Mouse (Mus musculus): Measurements from ENCODE around the gene Slc39a2. TPM values are rescaled to one million over a fixed set of nuclear protein-coding genes. Genes with fewer than 3 reads are reported as not detected.

Slc39a2 gene
- polyA plus RNA-seq, 1 experiment, result 0.81 TPM

DNA sequence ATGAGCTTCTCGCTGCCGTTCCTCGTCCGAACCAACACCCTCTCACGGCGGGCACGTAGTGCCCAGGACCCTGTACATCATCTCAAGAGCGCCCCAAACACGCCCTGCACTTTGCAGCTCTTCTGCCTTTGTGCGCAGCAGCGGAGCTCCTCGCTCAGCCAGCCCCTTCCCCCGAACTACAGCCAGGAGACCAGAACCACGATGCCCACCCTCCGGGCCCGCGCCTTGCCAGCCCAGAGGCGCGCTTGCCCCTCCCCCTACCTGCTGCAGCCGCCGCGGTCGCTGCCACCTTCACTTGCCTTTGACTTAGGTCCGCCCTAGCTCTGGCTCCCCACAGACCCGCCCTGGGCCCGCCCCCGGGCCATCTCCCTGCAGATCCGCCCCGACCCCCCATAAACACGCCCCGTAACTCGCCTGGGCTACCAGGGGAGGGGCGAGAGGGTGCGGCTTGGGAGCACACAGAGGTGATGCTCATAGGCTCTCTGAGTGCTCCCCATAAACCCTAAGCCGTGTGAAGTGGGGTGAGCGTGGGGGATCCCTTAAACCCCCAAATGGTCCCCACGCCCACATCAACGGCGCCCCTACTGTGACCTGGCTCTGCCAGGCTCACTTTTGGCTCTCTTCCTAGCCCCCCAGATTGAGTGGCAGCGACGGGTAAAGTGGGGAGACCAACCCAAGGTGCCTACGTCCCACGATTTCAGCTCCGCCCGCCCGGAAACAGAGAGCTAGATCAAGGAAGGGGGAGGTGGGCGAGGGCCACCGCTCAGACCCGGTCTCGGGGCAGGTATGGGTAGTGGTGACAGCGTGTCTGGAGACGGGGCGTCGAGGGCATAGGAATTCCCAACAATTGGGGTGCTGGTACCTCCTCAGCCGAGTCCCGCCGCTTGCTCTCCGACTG, 20.6 kb downstream of the Slc39a2 start:
- DNase-seq (ENCODE audit: low read depth in 1 of 2, low spot score in 2 of 2), result peak; percentile 62 to 67
- TF ChIP-seq POLR2A (IDR thresholded peaks at IDR 0.05; ENCODE audit: low read depth, low read length) (0 out of 2 replicates have a peak, but pooled peaks have one; percentile 9), CTCF (IDR thresholded peaks at IDR 0.05; ENCODE audit: extremely low read depth, insufficient read depth, insufficient read length, insufficient replicate concordance) (no peak)
- peaks cover 12% of the 10 kb centered on the region for H3K27me3 ChIP-seq (ENCODE audit: control insufficient read depth, insufficient read depth, low read length)
- no peaks in the 10 kb centered on the region for H3K36me3 ChIP-seq (ENCODE audit: control insufficient read depth, insufficient read depth, low read length)
- WGBS, result 2% methylated on average over 58 of the region's 58 CpGs
- peak overlapping the region; percentile 94 for H3K27ac ChIP-seq (ENCODE audit: insufficient read depth, low read length)
- H3K4me1 ChIP-seq (ENCODE audit: control insufficient read depth, insufficient read depth, insufficient read length), result peaks cover 3% of the 10 kb centered on the region
- peak overlapping the region; percentile 66 for H3K4me3 ChIP-seq (ENCODE audit: extremely low read depth, insufficient read depth, insufficient read length)

DNA sequence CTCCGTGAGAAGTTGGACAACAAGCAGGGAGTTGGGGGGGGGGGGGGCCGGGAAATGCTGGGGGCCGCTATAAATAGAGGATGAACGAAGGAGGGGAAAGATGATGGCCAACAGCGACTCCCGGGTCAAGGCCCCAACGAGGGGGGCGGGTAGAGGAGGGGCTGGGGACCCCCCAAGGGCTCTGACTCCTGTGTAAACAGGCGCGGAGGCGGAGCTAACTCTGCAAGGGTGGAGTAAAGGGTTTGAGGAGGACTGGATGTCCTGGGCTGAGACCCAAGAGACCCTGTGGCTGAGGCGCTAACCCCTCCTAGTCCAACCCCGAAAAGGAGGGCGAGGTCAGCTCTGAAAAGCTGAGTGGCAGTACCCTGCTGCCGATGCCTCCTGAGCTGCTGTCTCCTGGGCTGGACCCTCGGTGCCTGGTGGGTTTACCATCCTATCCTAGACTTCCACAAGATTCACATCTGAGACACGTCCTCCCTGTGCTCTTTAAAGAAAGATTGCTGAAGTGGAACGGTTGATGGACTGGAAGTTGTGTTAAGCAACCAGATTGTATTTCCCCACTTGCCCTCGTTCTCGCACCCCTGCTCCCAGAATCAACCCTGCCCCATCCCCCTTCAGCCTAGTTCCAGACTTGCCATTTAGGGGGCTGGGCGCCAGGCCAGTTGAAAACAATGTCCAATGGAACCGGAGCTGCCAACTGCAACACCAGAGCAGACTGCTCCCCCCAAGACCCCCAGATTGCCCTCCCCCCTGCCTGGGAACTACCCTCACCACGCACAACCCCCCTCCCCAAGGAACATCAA, 21.5 kb downstream of the Slc39a2 start, which contains the start of gene Ndrg2:
Gene Ndrg2 (minus strand): TSS at position 199 of the 803 bp plus-strand sequence.
- WGBS, result 11% methylated on average over 23 of the region's 23 CpGs
- Histone ChIP-seq H3K4me3 (ENCODE audit: extremely low read depth, insufficient read depth, insufficient read length) (peak within 1 kb of the TSS; percentile 66), H3K4me1 (ENCODE audit: control insufficient read depth, insufficient read depth, insufficient read length) (peaks cover 3% of the 10 kb centered on the region), H3K27ac (ENCODE audit: insufficient read depth, low read length) (peak within 1 kb of the TSS; percentile 94), H3K36me3 (ENCODE audit: control insufficient read depth, insufficient read depth, low read length) (no peaks in the 10 kb centered on the region), H3K27me3 (ENCODE audit: control insufficient read depth, insufficient read depth, low read length) (peaks cover 12% of the 10 kb centered on the region)
- DNase-seq (ENCODE audit: low read depth in 1 of 2, low spot score in 2 of 2), result peak in 1 of 2 experiments; percentile 10
- TF ChIP-seq CTCF (IDR thresholded peaks at IDR 0.05; ENCODE audit: extremely low read depth, insufficient read depth, insufficient read length, insufficient replicate concordance) (no peak), POLR2A (IDR thresholded peaks at IDR 0.05; ENCODE audit: low read depth, low read length) (no peak)

DNA sequence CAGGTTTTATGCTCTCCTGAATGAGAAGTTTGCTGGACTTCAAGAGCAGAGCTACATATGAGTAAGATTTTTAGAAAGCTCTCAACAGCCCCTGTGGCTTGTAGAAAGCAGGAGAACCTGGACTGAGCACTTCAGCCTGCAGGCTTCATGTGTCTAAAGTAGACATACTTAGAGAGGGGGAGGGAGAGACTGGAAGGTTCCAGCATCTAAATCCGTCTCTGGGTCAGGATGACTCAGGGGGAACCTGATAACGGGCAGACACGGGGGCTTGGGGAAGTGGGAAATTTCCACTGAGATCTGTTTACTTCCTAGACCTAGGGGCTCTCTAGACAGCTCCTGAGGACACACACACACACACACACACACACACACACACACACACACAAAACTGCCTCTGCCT, 22.3 kb downstream of the Slc39a2 start:
- no peak for DNase-seq (ENCODE audit: low read depth in 1 of 2, low spot score in 2 of 2)
- peaks cover 3% of the 10 kb centered on the region for H3K4me1 ChIP-seq (ENCODE audit: control insufficient read depth, insufficient read depth, insufficient read length)
- H3K27me3 ChIP-seq (ENCODE audit: control insufficient read depth, insufficient read depth, low read length), result peaks cover 12% of the 10 kb centered on the region
- 11% methylated on average over 3 of the region's 3 CpGs for WGBS
- H3K36me3 ChIP-seq (ENCODE audit: control insufficient read depth, insufficient read depth, low read length), result no peaks in the 10 kb centered on the region
- TF ChIP-seq POLR2A (IDR thresholded peaks at IDR 0.05; ENCODE audit: low read depth, low read length), result no peak
- H3K4me3 ChIP-seq (ENCODE audit: extremely low read depth, insufficient read depth, insufficient read length), result no peak overlapping the region
- H3K27ac ChIP-seq (ENCODE audit: insufficient read depth, low read length), result no peak overlapping the region

DNA sequence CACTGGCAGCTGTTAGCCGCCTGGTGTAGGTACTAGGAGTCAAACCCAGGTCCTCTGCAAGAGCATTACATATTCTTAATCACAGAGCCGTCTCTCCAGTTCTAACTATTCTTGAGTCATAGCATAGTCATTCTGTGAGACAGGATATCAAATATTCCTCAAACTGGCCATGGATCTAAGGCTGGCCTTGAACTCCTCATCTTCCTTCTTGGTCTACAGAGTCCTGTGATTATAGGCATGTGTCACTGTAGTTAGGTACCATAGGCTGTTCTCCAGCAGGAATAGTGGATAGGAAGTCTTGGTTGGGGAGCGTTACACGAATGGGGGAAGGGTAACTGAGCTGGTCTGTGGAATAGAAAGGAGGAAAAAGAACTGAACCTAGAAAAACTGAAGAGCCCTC, 23.9 kb downstream of the Slc39a2 start:
- Histone ChIP-seq H3K4me1 (ENCODE audit: control insufficient read depth, insufficient read depth, insufficient read length) (peaks cover 3% of the 10 kb centered on the region), H3K27ac (ENCODE audit: insufficient read depth, low read length) (no peak overlapping the region), H3K27me3 (ENCODE audit: control insufficient read depth, insufficient read depth, low read length) (peaks cover 12% of the 10 kb centered on the region), H3K4me3 (ENCODE audit: extremely low read depth, insufficient read depth, insufficient read length) (no peak overlapping the region), H3K36me3 (ENCODE audit: control insufficient read depth, insufficient read depth, low read length) (no peaks in the 10 kb centered on the region)
- 93% methylated on average over 4 of the region's 4 CpGs for WGBS
- no peak for DNase-seq (ENCODE audit: low read depth in 1 of 2, low spot score in 2 of 2)
- no peak for TF ChIP-seq CTCF (IDR thresholded peaks at IDR 0.05; ENCODE audit: extremely low read depth, insufficient read depth, insufficient read length, insufficient replicate concordance)
- TF ChIP-seq POLR2A (IDR thresholded peaks at IDR 0.05; ENCODE audit: low read depth, low read length), result no peak

DNA sequence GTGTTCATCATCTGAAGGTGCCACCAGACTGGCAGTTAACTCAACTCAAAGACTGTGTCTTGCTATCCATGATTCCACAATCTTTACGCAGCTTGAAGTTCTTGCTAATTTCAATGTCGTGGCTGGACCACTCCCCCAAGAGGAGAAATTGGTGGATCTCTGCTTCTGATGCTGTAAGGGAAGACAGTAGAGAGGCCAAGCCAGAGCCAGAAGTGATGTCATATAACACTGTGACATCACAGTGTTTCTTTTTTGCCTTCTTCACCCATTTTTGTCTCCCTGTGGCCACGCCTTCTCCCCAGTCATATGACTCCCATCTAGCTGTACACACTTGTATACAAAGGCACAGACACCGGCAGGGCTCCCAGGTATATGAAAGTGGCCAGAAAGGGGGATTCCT, 25.4 kb downstream of the Slc39a2 start, which contains the start of gene Tppp2:
Gene Tppp2 (plus strand): TSS at position 301 of the 400 bp plus-strand sequence.
- 95% methylated on average over 4 of the region's 4 CpGs for WGBS
- Histone ChIP-seq H3K27me3 (ENCODE audit: control insufficient read depth, insufficient read depth, low read length) (peaks cover 5% of the 10 kb centered on the region), H3K4me3 (ENCODE audit: extremely low read depth, insufficient read depth, insufficient read length) (no peak within 1 kb of the TSS), H3K27ac (ENCODE audit: insufficient read depth, low read length) (no peak within 1 kb of the TSS), H3K4me1 (ENCODE audit: control insufficient read depth, insufficient read depth, insufficient read length) (peaks cover 2% of the 10 kb centered on the region; the same call in 1 of the 2 replicates), H3K36me3 (ENCODE audit: control insufficient read depth, insufficient read depth, low read length) (no peaks in the 10 kb centered on the region)
- no peak for DNase-seq (ENCODE audit: low read depth in 1 of 2, low spot score in 2 of 2)
- TF ChIP-seq CTCF (IDR thresholded peaks at IDR 0.05; ENCODE audit: extremely low read depth, insufficient read depth, insufficient read length, insufficient replicate concordance), result no peak
- no peak for TF ChIP-seq POLR2A (IDR thresholded peaks at IDR 0.05; ENCODE audit: low read depth, low read length)

DNA sequence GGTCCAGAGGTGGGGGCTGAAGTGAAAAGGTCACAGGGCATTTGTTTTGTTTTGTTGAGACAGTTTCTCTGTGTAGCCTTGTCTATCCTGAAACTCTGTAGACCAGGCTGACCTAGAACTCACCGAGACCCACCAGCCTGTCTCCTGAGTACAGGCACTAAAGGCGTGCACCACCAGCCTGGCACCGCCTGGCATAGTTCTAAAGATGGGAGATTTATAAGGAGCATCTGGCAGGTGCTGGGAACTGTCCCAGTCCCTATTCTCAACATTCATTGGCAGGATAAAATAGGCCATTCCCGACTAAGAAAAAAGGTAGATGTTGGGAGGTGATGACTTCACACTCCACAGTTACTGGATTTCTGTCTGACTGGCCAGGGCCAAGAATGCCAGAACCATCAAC, 26.3 kb downstream of the Slc39a2 start:
- WGBS, result 85% methylated on average over 4 of the region's 4 CpGs
- Histone ChIP-seq H3K4me3 (ENCODE audit: extremely low read depth, insufficient read depth, insufficient read length) (no peak overlapping the region), H3K27me3 (ENCODE audit: control insufficient read depth, insufficient read depth, low read length) (0 out of 2 replicates have a peak, but pooled peaks cover under 1% of the 10 kb centered on the region), H3K27ac (ENCODE audit: insufficient read depth, low read length) (no peak overlapping the region), H3K4me1 (ENCODE audit: control insufficient read depth, insufficient read depth, insufficient read length) (no peaks in the 10 kb centered on the region), H3K36me3 (ENCODE audit: control insufficient read depth, insufficient read depth, low read length) (no peaks in the 10 kb centered on the region)
- DNase-seq (ENCODE audit: low read depth in 1 of 2, low spot score in 2 of 2), result no peak
- TF ChIP-seq POLR2A (IDR thresholded peaks at IDR 0.05; ENCODE audit: low read depth, low read length) (no peak), CTCF (IDR thresholded peaks at IDR 0.05; ENCODE audit: extremely low read depth, insufficient read depth, insufficient read length, insufficient replicate concordance) (no peak)
